Mouse (Mus musculus) liver, embryonic 13.5 days (tissue): ENCODE measurements around the gene Grik3. TPM values are rescaled to one million over a fixed set of nuclear protein-coding genes. Genes with fewer than 3 reads are reported as not detected.

Experiments used
- ATAC-seq: fragments of 200-750 bp; cut with Nextera tagmentation; 2 replicates; pipeline ENCODE4 v1.8.0; 2017; ENCODE audit warnings: low read depth, mild to moderate bottlenecking, moderate number of reproducible peaks, moderate library complexity
- DNase-seq: peaks from one replicate; pipeline ENCODE4 v3.0.0; 2022
- H3K27ac ChIP-seq: fragments of 300-500 bp; sonication (generic); 2 replicates; pipeline ENCODE4 v1.5.1; 2015; ENCODE audit warnings: moderate library complexity, mild to moderate bottlenecking, inconsistent platforms
- H3K27me3 ChIP-seq: fragments of 300-500 bp; sonication (generic); 2 replicates; pipeline ENCODE4 v1.6.1; 2015; ENCODE audit warnings: mild to moderate bottlenecking, inconsistent platforms
- H3K36me3 ChIP-seq: fragments of 300-500 bp; sonication (generic); 2 replicates; pipeline ENCODE4 v1.6.1; 2015; ENCODE audit warnings: mild to moderate bottlenecking, inconsistent platforms
- H3K4me1 ChIP-seq: fragments of 300-500 bp; sonication (generic); replicated peaks from 2 replicates; pipeline ENCODE4 v1.6.1; 2015; ENCODE audit warnings: inconsistent platforms
- H3K4me2 ChIP-seq: fragments of 300-500 bp; sonication (generic); 2 replicates; pipeline ENCODE4 v1.6.1; 2015; ENCODE audit warnings: inconsistent platforms, mild to moderate bottlenecking, moderate library complexity
- H3K4me3 ChIP-seq: fragments of 300-500 bp; sonication (generic); replicated peaks from 2 replicates; pipeline ENCODE4 v1.5.1; 2015; ENCODE audit warnings: mild to moderate bottlenecking, inconsistent platforms
- H3K9ac ChIP-seq: fragments of 300-500 bp; sonication (generic); 2 replicates; pipeline ENCODE4 v1.6.1; 2015; ENCODE audit warnings: mild to moderate bottlenecking, inconsistent platforms
- H3K9me3 ChIP-seq: fragments of 300-500 bp; sonication (generic); replicated peaks from 2 replicates; pipeline ENCODE4 v1.6.1; 2016; ENCODE audit warnings: inconsistent platforms
- WGBS: fragments of 180-500 bp; shearing (Covaris S2); methylation state at CpG from one replicate; pipeline ENCODE4 v1.1.7; 2015; ENCODE audit not compliant: insufficient replicate concordance; 5-methylcytosine and 5-hydroxymethylcytosine counted together
- polyA plus RNA-seq: library from polyadenylated mRNA; unstranded; fragments of >200 nt; fragmentation: Nextera tagmentation; extraction: Ambion mirVana; gene quantifications from 2 replicates; pipeline ENCODE4 v1.2.1, GENCODE M21; 2015

Gene Grik3
- polyA plus RNA-seq, 1 experiment from 2014 or later: 0.01 TPM

- Histone ChIP-seq H3K4me1 (no peaks in the 10 kb centered on the region), H3K4me2 (no peak overlapping the region), H3K9ac (no peak overlapping the region), H3K4me3 (no peak overlapping the region), H3K27me3 (peaks cover 99% of the 10 kb centered on the region), H3K9me3 (no peaks in the 10 kb centered on the region), H3K36me3 (no peaks in the 10 kb centered on the region), H3K27ac (no peak overlapping the region)
- DNase-seq: no peak
- 11% methylated on average over 8 of the region's 8 CpGs for WGBS
- no peak for ATAC-seq
Observed at GRCm38 (mm10) chr4:125493124-125493523, 2.6 kb downstream of the Grik3 start.

DNA sequence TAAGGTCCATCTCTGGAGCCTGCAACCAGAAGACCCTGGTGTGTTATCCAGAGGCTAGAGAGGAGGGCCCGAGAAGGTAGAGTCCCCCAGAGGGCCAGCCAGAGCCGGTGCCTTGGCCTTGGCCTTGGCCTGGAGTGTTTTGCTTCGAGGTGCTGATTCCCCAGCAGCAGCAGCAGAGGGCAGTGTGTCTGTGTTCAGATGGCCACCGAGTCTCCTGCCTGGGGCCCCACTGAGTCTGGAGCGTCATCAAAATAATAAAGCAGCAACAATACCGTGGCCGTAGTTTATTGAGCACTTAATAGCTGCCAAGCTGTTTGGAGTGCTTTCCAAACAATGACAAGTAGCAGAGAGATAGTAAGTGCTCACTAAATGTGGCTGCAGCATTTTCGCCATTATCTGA is 5.0 kb downstream of the Grik3 start:
- 19% methylated on average over 8 of the region's 8 CpGs for WGBS
- Histone ChIP-seq H3K4me1 (no peaks in the 10 kb centered on the region), H3K36me3 (no peaks in the 10 kb centered on the region), H3K4me3 (no peak overlapping the region), H3K9me3 (no peaks in the 10 kb centered on the region), H3K27ac (no peak overlapping the region), H3K9ac (no peak overlapping the region), H3K27me3 (peaks cover 85% of the 10 kb centered on the region), H3K4me2 (no peak overlapping the region)
- ATAC-seq (no peak), DNase-seq (no peak)

GRCm38 (mm10) chr4:125497001-125497400 is 6.5 kb downstream of the Grik3 start:
- DNase-seq: no peak
- ATAC-seq: no peak
- H3K9ac ChIP-seq: no peak overlapping the region
- no peaks in the 10 kb centered on the region for H3K9me3 ChIP-seq
- H3K27me3 ChIP-seq: peaks cover 70% of the 10 kb centered on the region
- H3K4me1 ChIP-seq: no peaks in the 10 kb centered on the region
- no peak overlapping the region for H3K27ac ChIP-seq
- H3K4me2 ChIP-seq: no peak overlapping the region
- H3K4me3 ChIP-seq: no peak overlapping the region
- WGBS: 0% methylated on average over 1 of the region's 1 CpGs
- no peaks in the 10 kb centered on the region for H3K36me3 ChIP-seq

- H3K4me3 ChIP-seq: no peak overlapping the region
- H3K9ac ChIP-seq: no peak overlapping the region
- 13% methylated on average over 7 of the region's 7 CpGs for WGBS
- ATAC-seq (no peak), DNase-seq (no peak)
- no peaks in the 10 kb centered on the region for H3K36me3 ChIP-seq
- H3K27ac ChIP-seq: no peak overlapping the region
- H3K27me3 ChIP-seq: peaks cover 65% of the 10 kb centered on the region
- H3K9me3 ChIP-seq: no peaks in the 10 kb centered on the region
- no peaks in the 10 kb centered on the region for H3K4me1 ChIP-seq
- H3K4me2 ChIP-seq: no peak overlapping the region
Observed at GRCm38 (mm10) chr4:125497471-125497870, 7.0 kb downstream of the Grik3 start.

GRCm38 (mm10) chr4:125498866-125499265 is 8.4 kb downstream of the Grik3 start:
- Histone ChIP-seq H3K27ac (no peak overlapping the region), H3K4me1 (no peaks in the 10 kb centered on the region), H3K36me3 (no peaks in the 10 kb centered on the region), H3K27me3 (peaks cover 51% of the 10 kb centered on the region), H3K9me3 (no peaks in the 10 kb centered on the region), H3K9ac (no peak overlapping the region), H3K4me2 (no peak overlapping the region), H3K4me3 (no peak overlapping the region)
- ATAC-seq: no peak
- 17% methylated on average over 6 of the region's 6 CpGs for WGBS
- no peak for DNase-seq

DNA sequence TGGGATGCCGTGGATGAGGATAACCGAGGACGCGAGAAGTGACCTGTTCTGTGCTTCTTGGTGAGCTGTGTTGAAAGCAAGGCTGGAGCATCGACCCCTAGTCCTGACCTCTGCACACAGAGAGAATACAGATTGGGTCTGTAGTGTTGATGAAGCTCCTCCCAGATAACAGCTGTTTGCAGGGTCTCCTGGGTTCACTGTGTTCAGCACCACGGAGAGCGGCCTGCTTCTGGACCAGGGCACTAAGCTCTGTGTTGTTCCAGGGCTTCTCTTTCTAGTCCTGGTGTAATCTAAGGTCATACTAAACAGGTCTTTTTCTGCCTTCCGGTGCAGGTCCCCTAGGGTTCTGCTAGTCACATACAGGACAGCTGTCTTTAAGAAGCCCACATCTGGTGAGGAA is 12.4 kb downstream of the Grik3 start:
- H3K27me3 ChIP-seq: peaks cover 12% of the 10 kb centered on the region
- no peaks in the 10 kb centered on the region for H3K9me3 ChIP-seq
- H3K4me1 ChIP-seq: no peaks in the 10 kb centered on the region
- DNase-seq: no peak
- no peak for ATAC-seq
- H3K36me3 ChIP-seq: no peaks in the 10 kb centered on the region
- WGBS: 44% methylated on average over 8 of the region's 8 CpGs
- no peak overlapping the region for H3K9ac ChIP-seq
- H3K4me2 ChIP-seq: no peak overlapping the region
- H3K27ac ChIP-seq: no peak overlapping the region
- no peak overlapping the region for H3K4me3 ChIP-seq

DNA sequence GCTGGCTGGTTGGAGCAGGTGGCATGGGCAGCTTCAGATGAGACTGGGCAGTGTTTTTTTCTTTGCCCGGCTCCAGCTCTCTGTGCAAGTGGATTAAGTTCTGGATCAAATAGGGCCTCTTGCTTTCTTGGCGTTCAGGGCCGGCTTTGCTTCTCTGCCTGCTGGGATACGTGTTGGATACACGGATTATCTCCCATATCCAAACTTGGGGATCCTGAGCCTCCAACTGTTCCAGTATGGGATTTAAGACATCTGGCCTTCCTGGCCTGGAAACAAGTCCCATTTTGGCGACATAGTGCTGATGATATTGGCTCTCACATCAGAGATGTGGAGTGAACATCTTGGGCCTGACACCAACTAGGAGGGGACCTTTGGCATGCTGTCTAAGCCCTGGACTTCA is 21.9 kb downstream of the Grik3 start:
- Histone ChIP-seq H3K36me3 (no peaks in the 10 kb centered on the region), H3K4me1 (no peaks in the 10 kb centered on the region), H3K4me3 (no peak overlapping the region), H3K27ac (no peak overlapping the region), H3K9ac (no peak overlapping the region), H3K4me2 (no peak overlapping the region), H3K27me3 (no peaks in the 10 kb centered on the region), H3K9me3 (no peaks in the 10 kb centered on the region)
- ATAC-seq: no peak
- 63% methylated on average over 6 of the region's 6 CpGs for WGBS
- DNase-seq: no peak

GRCm38 (mm10) chr4:125515646-125516045 is 25.1 kb downstream of the Grik3 start:
- DNase-seq (no peak), ATAC-seq (no peak)
- WGBS: 35% methylated on average over 13 of the region's 13 CpGs
- Histone ChIP-seq H3K9me3 (no peaks in the 10 kb centered on the region), H3K9ac (no peak overlapping the region), H3K27me3 (no peaks in the 10 kb centered on the region), H3K4me3 (no peak overlapping the region), H3K4me2 (no peak overlapping the region), H3K27ac (no peak overlapping the region), H3K36me3 (no peaks in the 10 kb centered on the region), H3K4me1 (no peaks in the 10 kb centered on the region)

GRCm38 (mm10) chr4:125516612-125517011 is 26.1 kb downstream of the Grik3 start:
- no peaks in the 10 kb centered on the region for H3K9me3 ChIP-seq
- H3K36me3 ChIP-seq: no peaks in the 10 kb centered on the region
- H3K4me1 ChIP-seq: no peaks in the 10 kb centered on the region
- no peak overlapping the region for H3K27ac ChIP-seq
- DNase-seq (no peak), ATAC-seq (no peak)
- H3K27me3 ChIP-seq: no peaks in the 10 kb centered on the region
- no peak overlapping the region for H3K9ac ChIP-seq
- 43% methylated on average over 6 of the region's 6 CpGs for WGBS
- no peak overlapping the region for H3K4me3 ChIP-seq
- no peak overlapping the region for H3K4me2 ChIP-seq

DNA sequence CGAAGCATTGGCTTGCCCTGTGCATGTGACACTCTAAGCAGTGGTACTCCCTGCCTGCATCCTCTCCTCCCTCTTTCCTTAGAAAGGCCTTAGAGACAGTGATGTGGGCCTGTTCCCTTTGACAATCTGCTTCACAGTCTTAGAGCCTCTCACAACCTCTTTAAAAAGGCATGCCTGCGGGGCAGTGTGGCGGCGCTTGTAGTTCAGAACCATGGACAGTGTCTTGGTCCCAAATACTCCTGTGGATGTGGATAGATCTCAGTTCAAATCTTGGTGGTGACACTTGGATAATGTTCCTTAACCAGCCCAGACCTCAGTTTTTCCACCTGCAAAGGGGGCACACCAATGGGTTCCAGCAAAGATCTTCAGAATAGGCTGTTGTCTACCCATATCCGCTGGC is 28.4 kb downstream of the Grik3 start:
- DNase-seq (no peak), ATAC-seq (no peak)
- WGBS: 65% methylated on average over 5 of the region's 5 CpGs

GRCm38 (mm10) chr4:125522931-125523330 is 32.4 kb downstream of the Grik3 start:
- ATAC-seq (no peak), DNase-seq (no peak)
- Histone ChIP-seq H3K9me3 (no peaks in the 10 kb centered on the region), H3K4me3 (no peak overlapping the region), H3K9ac (no peak overlapping the region), H3K36me3 (no peaks in the 10 kb centered on the region), H3K27ac (no peak overlapping the region), H3K27me3 (no peaks in the 10 kb centered on the region), H3K4me2 (no peak overlapping the region), H3K4me1 (no peaks in the 10 kb centered on the region)
- 49% methylated on average over 7 of the region's 7 CpGs for WGBS

More for the DNA sequence above, 28.4 kb downstream of the Grik3 start:
- Histone ChIP-seq H3K27ac (no peak overlapping the region), H3K4me2 (no peak overlapping the region), H3K4me3 (no peak overlapping the region), H3K27me3 (no peaks in the 10 kb centered on the region), H3K9ac (no peak overlapping the region), H3K4me1 (no peaks in the 10 kb centered on the region), H3K9me3 (no peaks in the 10 kb centered on the region), H3K36me3 (no peaks in the 10 kb centered on the region)

DNA sequence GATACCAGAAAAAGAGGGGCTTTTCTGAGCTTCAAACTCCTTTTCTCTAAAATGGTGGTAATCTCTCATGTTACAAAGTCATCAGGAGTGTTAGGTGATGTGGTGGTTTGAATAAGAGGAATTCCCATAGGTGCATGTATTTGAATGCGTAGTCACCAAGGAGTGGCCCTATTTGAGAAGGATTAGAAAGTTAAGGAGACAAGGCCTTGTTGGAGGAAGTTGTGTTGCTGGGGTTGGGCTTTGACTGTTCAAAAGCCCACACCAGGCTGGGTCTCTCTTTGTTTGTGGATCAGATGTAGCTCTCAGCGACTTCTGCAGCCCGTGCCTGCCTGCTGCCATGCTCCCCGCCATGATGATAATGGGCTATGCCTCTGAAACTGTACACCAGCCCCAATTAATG is 34.8 kb downstream of the Grik3 start:
- H3K4me1 ChIP-seq: no peaks in the 10 kb centered on the region
- H3K36me3 ChIP-seq: no peaks in the 10 kb centered on the region
- DNase-seq: no peak
- 70% methylated on average over 4 of the region's 4 CpGs for WGBS
- no peaks in the 10 kb centered on the region for H3K27me3 ChIP-seq
- H3K9ac ChIP-seq: no peak overlapping the region
- ATAC-seq: no peak
- no peak overlapping the region for H3K27ac ChIP-seq
- H3K4me2 ChIP-seq: no peak overlapping the region
- H3K9me3 ChIP-seq: no peaks in the 10 kb centered on the region
- H3K4me3 ChIP-seq: no peak overlapping the region
